ENCODE assay signal across 8 mouse cellular contexts in genomic region chr4:62262276-62262675, GRCm38 (mm10). TPM values are rescaled to one million over a fixed set of nuclear protein-coding genes. Genes with fewer than 3 reads are reported as not detected.
DNase-seq lines count a peak whose midpoint lies in the region; ATAC-seq lines count a peak whose summit lies in the region.

Gene Slc31a2 (plus strand): TSS chr4:62262562.

- H3K27ac ChIP-seq in embryonic facial prominence, embryonic 15.5 days (replicated peaks): no peak within 1 kb of the TSS
- no peak within 1 kb of the TSS for H3K27ac ChIP-seq in hindbrain, embryonic 13.5 days
- H3K27ac ChIP-seq in neural tube, embryonic 15.5 days (replicated peaks): no peak within 1 kb of the TSS

- H3K9me3 ChIP-seq in embryonic facial prominence, embryonic 15.5 days (replicated peaks): no peaks in the 10 kb centered on the region
- H3K9me3 ChIP-seq in hindbrain, embryonic 13.5 days: no peaks in the 10 kb centered on the region
- no peaks in the 10 kb centered on the region for H3K9me3 ChIP-seq in neural tube, embryonic 15.5 days (replicated peaks)

- H3K4me1 ChIP-seq in embryonic facial prominence, embryonic 15.5 days: no peaks in the 10 kb centered on the region
- H3K4me1 ChIP-seq in hindbrain, embryonic 13.5 days (replicated peaks): no peaks in the 10 kb centered on the region
- 0 out of 2 replicates have a peak, but pooled peaks cover 2% of the 10 kb centered on the region for H3K4me1 ChIP-seq in neural tube, embryonic 15.5 days

- H3K4me2 ChIP-seq in embryonic facial prominence, embryonic 15.5 days (replicated peaks): no peak within 1 kb of the TSS
- H3K4me2 ChIP-seq in hindbrain, embryonic 13.5 days: no peak within 1 kb of the TSS
- no peak within 1 kb of the TSS for H3K4me2 ChIP-seq in neural tube, embryonic 15.5 days

- H3K4me3 ChIP-seq in embryonic facial prominence, embryonic 15.5 days (replicated peaks): no peak within 1 kb of the TSS
- no peak within 1 kb of the TSS for H3K4me3 ChIP-seq in hindbrain, embryonic 13.5 days
- H3K4me3 ChIP-seq in neural tube, embryonic 15.5 days (replicated peaks): no peak within 1 kb of the TSS

- 42% methylated on average over 2 of the region's 2 CpGs for WGBS in embryonic facial prominence, embryonic 15.5 days
- 67% methylated on average over 2 of the region's 2 CpGs for WGBS in hindbrain, embryonic 13.5 days
- 62% methylated on average over 2 of the region's 2 CpGs for WGBS in neural tube, embryonic 15.5 days

- no peak for ATAC-seq in embryonic facial prominence, embryonic 15.5 days (ENCODE audit: insufficient number of reproducible peaks, low FRiP score, low TSS enrichment, low read depth)
- no peak for ATAC-seq in hindbrain, embryonic 13.5 days (ENCODE audit: low FRiP score)
- no peak for ATAC-seq in neural tube, embryonic 15.5 days (ENCODE audit: low FRiP score)
- ATAC-seq in cerebellum, adult (ENCODE audit: insufficient number of reproducible peaks, low FRiP score, low TSS enrichment): no peak

- no peaks in the 10 kb centered on the region for H3K27me3 ChIP-seq in embryonic facial prominence, embryonic 15.5 days
- H3K27me3 ChIP-seq in hindbrain, embryonic 13.5 days: no peaks in the 10 kb centered on the region
- H3K27me3 ChIP-seq in neural tube, embryonic 15.5 days (replicated peaks): no peaks in the 10 kb centered on the region

- DNase-seq in retina, embryonic 14.5 days (ENCODE audit: low spot score): peak; percentile 17
- no peak for DNase-seq in retina, postnatal 1 day
- DNase-seq in frontal cortex, postnatal 14 days (ENCODE audit: low spot score in 2 of 2): no peak
- no peak for DNase-seq in ovary, postnatal 14 days (ENCODE audit: low spot score)

- no peaks in the 10 kb centered on the region for H3K36me3 ChIP-seq in embryonic facial prominence, embryonic 15.5 days
- no peaks in the 10 kb centered on the region for H3K36me3 ChIP-seq in hindbrain, embryonic 13.5 days
- H3K36me3 ChIP-seq in neural tube, embryonic 15.5 days: no peaks in the 10 kb centered on the region

- no peak within 1 kb of the TSS for H3K9ac ChIP-seq in embryonic facial prominence, embryonic 15.5 days
- H3K9ac ChIP-seq in hindbrain, embryonic 13.5 days: no peak within 1 kb of the TSS
- H3K9ac ChIP-seq in neural tube, embryonic 15.5 days (replicated peaks): no peak within 1 kb of the TSS

RNA-seq across cellular contexts. Expression of gene Slc31a2, which starts in this region (rescaled TPM):
- 38.9 and 39.3 TPM in 2 replicates for polyA plus RNA-seq in embryonic facial prominence, embryonic 15.5 days (2015; fragmentation: Nextera tagmentation; extraction: Ambion mirVana)
- 15.2 and 15.3 TPM in 2 replicates for polyA plus RNA-seq in hindbrain, embryonic 13.5 days (2015; fragmentation: Nextera tagmentation; extraction: Ambion mirVana)
- polyA plus RNA-seq in neural tube, embryonic 15.5 days (2015; fragmentation: Nextera tagmentation; extraction: Ambion mirVana): 15.9 and 18.0 TPM in 2 replicates
